Mouse (Mus musculus): ENCODE data around the gene Ift20.

The Ift20 gene

DNA sequence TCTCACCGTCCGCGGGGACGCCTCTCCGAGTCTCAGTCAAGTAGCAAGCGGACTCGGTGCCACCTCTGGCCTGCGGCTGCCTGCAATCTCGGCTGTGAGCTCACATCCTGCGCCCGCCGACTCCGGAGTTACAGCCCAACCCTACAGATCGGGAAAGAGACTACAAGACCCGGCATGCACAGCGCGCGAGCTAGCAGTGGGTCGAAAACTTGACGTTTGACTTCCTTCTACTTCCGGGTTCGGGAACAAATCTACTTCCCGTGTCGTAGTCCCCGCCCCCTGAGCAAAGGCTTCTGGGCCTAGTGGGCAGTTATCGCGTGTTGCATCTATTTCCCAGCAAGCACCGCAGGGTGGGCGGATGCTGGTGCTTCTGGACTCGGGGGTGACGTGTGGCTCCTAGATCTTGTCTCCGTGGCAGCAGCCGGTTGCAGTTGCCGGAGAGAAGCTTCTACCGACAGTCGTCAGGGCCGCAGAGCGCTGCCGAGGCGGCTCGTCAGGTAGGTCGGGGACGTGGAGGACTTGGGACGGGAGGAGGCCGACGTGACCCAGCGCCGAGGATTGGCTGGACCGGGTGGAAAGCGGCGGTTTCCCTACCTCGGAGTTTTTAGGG lies at the start of gene Ift20, which contains the start of gene Tnfaip1:
TSS of gene Ift20 (plus strand) at position 282 of the 610 bp plus-strand sequence.
TSS of gene Tnfaip1 (minus strand) at position 253 of the 610 bp plus-strand sequence.
- DNase-seq, result peak; percentile 96 to 100

- peak; percentile 80 to 89 for DNase-seq
Observed at GRCm38 (mm10) chr11:78488168-78488567, 48.0 kb upstream of the Ift20 start.

DNA sequence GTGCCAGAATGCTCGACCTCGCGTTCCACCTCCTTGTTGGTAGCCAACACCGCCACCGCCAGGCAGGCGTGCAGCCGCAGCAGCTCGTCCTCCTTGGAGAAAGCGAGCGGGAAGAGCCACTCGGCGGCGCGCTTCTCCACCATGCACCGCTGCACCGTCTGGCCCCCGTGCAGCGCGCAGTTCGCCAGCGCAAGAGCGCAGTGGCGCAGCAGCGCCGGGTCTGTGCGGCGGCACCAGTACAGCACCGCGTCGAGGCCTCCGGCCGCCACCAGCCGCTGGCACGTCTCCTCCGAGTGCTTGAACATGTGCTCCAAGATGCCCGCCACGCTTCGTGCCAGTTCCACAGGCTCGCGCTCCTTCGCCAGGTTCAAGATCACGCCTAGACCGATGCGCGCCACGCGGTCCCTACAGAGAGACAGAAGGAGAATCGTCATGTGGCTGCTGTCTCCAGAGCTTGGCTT lies 45.4 kb upstream of the Ift20 start:
- DNase-seq, result peak; percentile 78 to 79

DNA sequence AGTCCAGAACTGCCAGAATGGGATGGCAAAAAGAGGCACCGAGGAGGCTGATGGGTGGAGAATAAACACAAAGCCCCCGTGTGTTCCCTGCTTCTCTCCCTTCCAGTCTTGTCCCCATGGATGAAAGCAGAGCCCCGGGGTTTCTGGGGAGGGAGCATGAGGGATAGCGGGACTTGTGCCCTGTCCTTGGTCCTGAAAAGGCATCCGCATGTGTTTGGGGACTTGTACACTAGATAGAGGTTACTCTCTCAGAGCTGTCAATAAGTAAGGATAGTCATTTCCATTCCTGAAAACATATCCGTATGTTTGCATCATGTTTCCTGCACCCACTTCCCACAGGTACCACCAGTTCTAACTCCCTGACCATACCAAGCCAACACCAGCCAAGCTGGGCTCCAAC lies 40.3 kb upstream of the Ift20 start:
- DNase-seq, result no peak

- DNase-seq, result peak; percentile 56 to 71
Observed at GRCm38 (mm10) chr11:78497071-78497541, 39.1 kb upstream of the Ift20 start.

GRCm38 (mm10) chr11:78497544-78498522 lies 38.3 kb upstream of the Ift20 start, which contains the start of gene Sarm1:
Gene Sarm1 (minus strand): TSS chr11:78497754.
- DNase-seq, result peak; percentile 98 to 100

GRCm38 (mm10) chr11:78499004-78499403 lies 37.2 kb upstream of the Ift20 start, which contains the start of gene Vtn:
Gene Vtn (plus strand): TSS chr11:78499091.
- no peak for DNase-seq

DNA sequence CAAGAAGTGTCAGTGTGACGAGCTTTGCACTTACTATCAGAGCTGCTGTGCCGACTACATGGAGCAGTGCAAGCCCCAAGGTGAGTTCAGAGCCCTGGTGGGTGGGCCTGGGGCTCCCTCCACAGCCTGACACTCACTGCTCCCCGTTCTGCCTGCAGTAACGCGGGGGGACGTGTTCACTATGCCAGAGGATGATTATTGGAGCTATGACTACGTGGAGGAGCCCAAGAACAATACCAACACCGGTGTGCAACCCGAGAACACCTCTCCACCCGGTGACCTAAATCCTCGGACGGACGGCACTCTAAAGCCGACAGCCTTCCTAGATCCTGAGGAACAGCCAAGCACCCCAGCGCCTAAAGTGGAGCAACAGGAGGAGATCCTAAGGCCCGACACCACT lies 36.6 kb upstream of the Ift20 start:
- DNase-seq, result no peak

DNA sequence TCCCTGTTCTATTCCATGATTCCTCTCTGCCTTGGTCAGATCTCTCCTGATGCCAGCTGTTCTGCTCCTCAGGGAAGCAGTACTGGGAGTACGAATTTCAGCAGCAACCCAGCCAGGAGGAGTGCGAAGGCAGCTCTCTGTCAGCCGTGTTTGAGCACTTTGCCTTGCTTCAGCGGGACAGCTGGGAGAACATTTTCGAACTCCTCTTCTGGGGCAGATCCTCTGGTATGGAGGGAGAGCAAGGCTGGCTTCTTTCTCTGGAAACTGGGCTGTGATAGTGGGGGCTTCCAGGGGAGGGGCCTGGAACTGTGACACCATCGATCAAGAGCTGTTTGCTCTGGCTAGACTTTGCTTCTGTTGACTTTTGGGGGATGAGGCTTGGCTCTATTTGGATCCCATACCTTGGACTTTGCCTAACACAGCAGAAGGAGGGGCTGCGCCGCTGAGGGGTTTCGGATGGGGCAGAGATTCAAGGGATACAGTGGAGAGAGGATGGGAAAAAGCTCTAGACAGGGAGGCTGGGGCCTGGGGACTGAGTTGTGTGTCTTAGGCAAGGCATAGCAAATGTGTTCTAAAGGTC lies 35.4 kb upstream of the Ift20 start:
- DNase-seq, result no peak

DNA sequence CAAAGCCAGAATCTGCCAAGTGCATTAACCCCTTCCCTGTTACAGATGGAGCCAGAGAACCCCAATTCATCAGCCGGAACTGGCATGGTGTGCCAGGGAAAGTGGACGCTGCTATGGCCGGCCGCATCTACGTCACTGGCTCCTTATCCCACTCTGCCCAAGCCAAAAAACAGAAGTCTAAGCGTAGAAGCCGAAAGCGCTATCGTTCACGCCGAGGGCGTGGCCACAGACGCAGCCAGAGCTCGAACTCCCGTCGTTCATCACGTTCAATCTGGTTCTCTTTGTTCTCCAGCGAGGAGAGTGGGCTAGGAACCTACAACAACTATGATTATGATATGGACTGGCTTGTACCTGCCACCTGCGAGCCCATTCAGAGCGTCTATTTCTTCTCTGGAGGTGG lies 34.6 kb upstream of the Ift20 start:
- DNase-seq, result no peak

DNA sequence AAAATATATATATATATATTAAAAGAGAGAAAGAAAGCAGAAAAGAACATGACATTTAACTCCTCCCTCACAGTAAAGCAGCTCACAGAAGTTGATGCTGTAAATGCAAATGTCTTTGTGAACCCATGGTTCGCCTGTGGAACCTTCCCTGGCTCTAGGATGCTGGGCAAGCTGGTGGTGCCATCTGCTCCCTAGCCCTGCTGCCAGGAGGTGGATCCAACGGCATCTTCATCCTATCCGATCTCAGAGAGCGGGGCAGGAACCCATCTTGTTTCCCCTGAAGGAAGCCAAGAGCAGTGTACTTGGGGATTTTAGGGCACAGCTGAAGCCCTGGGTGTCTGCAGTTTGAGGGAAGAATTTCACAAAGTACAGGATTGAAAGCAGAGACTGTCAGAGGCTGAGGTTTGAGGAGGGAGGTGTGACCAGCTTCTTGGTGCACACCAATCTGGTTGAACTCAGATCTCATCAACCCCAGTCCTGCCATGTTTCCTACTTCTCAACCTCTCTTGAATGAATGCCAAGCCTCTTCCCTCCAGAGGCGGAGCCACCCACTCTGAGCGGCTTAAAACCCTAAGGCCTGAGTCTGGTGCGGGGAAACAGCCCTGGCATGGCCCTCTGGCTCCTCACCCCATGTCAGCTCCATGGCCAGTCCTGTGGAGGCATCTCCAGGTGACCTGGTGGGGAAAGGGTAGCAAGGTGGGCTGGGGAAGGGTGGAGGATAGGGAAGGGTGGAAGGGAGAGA lies 33.1 kb upstream of the Ift20 start, which contains the start of gene Sebox:
TSS of gene Sebox (plus strand) at position 539 of the 742 bp plus-strand sequence.
- DNase-seq, result peak; percentile 87 to 93

DNA sequence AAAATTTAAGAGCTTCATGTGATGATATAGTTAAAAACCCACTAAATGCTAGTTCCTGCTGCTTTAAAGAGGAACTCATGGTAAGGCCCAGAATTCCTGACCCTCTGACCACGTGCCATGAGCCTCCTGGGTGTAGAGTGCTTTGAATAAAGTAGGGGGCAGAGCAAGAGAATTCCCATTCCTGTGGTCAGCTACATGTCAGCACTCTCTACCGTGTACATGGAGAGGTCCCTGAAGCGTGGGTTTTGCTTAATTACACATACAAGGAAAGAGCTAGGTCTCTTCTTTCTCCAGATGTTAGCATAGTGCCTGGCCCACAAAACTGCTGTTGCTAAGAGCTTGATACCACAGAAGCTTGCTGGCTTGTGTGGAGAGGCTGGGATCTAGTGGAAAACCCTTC lies 30.7 kb upstream of the Ift20 start:
- no peak for DNase-seq

DNA sequence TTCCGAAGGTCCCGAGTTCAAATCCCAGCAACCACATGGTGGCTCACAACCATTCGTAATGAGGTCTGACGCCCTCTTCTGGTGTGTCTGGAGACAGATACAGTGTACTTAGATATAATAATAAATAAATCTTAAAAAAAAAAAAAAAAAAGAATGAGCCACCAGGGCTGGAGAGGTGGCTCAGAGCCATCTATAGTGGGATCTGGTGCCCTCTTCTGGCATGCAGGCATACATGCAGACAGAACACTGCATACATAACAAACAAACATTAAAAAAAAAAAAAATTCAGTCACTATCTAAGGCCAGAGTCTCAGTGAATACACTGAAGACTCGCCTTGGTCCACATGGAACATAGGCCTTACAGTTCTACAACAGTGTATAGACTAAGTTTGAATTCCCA lies 27.0 kb upstream of the Ift20 start:
- no peak for DNase-seq

- peak; percentile 89 to 91 for DNase-seq
Observed at GRCm38 (mm10) chr11:78512025-78512957, 23.9 kb upstream of the Ift20 start, which contains the start of the genes Tmem199 and Poldip2. Gene Tmem199 (minus strand): TSS chr11:78512172. Gene Poldip2 (plus strand): TSS chr11:78512193.

DNA sequence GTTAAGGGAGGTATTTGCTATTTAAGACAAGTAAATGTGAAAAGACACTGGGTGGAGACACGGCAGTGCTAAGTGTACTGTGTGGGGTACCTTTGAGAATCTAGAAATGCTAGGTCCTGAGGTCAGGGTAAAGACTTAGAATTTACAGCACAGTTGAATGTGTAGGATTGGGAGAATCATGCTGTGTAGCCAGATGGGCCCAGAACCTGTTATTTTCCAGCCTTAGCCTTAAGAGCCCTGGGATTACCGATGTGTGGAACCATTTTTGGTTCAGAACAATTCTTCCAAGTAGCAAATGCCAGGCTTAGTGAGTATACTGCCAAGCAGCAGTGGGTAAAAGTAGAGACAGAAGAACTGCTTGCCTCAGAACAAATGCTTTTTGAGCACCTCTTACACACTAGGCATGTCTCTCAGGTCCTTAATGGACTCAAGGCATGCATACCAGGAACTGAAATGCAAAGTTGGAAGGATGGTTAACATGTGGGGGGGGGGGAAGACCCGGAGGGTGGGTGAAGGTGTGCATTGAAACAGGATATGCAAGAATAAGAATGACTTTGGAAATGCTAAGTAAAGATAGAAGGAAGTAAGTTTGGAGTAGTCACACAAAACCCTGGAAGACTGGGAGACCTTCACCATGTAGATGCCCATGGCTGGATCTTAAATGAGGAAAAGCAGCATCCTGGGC lies 22.9 kb upstream of the Ift20 start:
- DNase-seq, result no peak

- DNase-seq, result no peak
Observed at GRCm38 (mm10) chr11:78515549-78516325, 20.4 kb upstream of the Ift20 start.

- DNase-seq, result no peak
Observed at GRCm38 (mm10) chr11:78518931-78519330, 17.2 kb upstream of the Ift20 start.

DNA sequence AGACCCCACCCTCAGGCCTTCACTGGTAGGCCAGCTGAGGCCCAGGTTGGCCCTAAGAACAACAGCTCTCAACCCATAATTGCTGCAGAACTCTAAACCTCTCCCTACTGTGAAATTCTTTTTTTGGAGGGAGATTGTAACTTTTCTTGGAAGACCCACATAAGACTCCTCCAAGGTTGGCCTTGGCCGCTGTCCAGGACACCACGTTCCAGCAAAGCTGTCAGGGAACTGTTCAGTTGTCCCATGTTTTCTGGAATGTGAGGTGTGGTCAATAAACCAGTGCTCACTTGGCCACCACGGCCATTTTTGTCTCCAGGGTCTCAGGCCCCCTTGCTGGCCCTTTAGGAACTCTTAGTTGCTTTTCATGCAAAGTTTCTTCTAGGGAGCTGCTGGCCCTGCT lies 14.3 kb upstream of the Ift20 start:
- no peak for DNase-seq

DNA sequence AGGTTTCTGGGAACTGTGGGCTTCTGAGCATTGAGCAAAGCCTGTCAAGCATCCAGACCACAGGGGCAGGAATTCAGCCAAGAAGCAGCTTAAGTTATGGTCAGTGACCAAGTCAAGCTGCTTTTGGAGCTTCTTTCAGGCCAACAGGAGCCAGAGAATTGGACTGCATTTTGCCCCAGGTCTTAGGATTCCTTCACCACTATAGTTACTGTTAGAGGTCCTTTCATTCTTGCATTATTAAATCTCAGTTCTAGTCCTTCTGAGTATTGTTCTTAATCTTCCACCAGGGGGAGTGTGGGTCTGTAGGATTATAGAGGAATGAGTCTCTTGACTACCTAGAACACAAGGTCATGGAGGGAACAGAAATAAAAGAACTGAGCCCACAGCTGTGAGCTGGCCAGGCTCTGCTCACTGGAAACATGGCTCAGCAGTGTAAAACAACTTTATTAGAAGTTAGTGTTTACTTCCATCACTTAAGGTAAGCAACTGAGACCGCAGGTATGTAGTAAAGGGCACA lies 13.6 kb upstream of the Ift20 start:
- DNase-seq, result no peak

Data from cerebellum, adult 18-20 months (tissue).